Mouse (Mus musculus): ENCODE data around the gene Gprc5b.

Gene Gprc5b

DNA sequence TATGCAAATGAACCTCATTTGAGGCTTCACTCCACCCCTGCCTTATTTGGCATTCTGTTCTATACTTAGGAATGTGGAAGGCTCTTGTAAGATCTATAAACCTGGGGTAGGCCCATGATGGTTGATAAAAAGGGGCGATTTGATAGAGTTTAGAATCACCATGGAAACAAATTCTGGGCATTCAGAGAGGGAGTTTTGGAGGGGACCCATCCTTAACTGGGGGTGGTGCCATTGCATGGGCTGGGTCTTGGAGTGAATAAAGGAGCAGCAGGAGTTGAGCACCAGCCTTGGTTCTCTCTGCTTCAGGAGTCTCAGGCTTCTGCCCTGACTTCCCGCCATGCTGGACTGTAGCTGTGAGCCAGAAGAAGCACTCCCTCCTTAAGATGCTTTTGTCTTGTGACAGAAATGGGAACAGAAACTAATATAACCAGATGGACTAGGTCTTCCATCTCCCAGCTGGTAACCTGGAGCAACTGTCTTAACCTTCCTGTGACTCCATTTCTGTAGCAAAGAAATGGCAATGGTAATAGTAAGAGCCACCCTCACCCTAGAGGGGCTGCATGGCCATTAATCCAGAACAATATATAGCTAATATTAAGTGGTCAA, 46.2 kb downstream of the Gprc5b start:
- DNase-seq (ENCODE audit: low read depth): no peak

- no peak for DNase-seq (ENCODE audit: low read depth)
Measured at GRCm38 (mm10) chr7:118947241-118947640, 47.8 kb downstream of the Gprc5b start.

DNA sequence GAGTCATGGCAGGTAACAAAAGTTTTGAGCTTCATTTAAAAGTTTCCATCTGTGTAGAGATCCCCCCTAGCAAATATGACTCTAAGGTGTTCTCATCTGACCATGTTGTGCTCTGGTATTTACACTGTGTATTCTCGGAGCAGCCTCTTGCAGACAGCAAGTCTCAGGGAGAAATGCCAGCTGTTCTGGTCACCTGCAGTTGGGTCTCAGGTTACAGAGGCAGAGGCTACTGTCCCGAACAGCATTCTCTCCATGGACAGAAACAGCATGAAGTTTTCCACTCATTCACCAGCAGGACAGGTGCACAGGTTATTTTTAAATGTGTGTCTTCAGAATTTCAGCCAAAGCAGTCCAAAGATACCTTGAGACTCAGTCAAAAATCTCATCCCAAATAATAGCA, 50.1 kb downstream of the Gprc5b start:
- DNase-seq (ENCODE audit: low read depth): no peak

GRCm38 (mm10) chr7:118943170-118943569, 51.8 kb downstream of the Gprc5b start:
- DNase-seq (ENCODE audit: low read depth): no peak

GRCm38 (mm10) chr7:118942297-118942696, 52.7 kb downstream of the Gprc5b start:
- DNase-seq (ENCODE audit: low read depth): no peak

GRCm38 (mm10) chr7:118937469-118938387, 57.3 kb downstream of the Gprc5b start:
- no peak for DNase-seq (ENCODE audit: low read depth)

- DNase-seq (ENCODE audit: low read depth): no peak
Measured at GRCm38 (mm10) chr7:118936844-118937243, 58.2 kb downstream of the Gprc5b start.

DNA sequence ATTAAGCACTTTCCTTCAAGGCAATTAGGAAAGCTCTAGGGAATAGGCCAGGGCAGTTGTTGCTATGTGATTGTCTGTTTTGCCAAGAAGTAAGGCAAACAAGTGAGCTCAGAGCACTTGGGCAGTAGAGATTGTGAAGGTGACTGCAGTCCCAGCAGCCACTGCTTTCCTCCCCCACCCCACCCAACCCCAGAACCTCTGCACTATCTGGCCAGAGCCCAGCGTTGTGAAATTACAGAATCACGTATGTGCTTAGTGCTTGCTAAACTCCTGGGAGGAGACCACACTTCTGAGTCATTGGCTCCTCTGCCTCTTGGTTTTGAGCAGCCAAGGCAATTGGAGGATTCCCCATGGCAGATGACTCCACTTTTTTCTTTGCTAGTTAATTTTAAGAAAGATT, 59.7 kb downstream of the Gprc5b start:
- DNase-seq (ENCODE audit: low read depth): peak; percentile 83

DNA sequence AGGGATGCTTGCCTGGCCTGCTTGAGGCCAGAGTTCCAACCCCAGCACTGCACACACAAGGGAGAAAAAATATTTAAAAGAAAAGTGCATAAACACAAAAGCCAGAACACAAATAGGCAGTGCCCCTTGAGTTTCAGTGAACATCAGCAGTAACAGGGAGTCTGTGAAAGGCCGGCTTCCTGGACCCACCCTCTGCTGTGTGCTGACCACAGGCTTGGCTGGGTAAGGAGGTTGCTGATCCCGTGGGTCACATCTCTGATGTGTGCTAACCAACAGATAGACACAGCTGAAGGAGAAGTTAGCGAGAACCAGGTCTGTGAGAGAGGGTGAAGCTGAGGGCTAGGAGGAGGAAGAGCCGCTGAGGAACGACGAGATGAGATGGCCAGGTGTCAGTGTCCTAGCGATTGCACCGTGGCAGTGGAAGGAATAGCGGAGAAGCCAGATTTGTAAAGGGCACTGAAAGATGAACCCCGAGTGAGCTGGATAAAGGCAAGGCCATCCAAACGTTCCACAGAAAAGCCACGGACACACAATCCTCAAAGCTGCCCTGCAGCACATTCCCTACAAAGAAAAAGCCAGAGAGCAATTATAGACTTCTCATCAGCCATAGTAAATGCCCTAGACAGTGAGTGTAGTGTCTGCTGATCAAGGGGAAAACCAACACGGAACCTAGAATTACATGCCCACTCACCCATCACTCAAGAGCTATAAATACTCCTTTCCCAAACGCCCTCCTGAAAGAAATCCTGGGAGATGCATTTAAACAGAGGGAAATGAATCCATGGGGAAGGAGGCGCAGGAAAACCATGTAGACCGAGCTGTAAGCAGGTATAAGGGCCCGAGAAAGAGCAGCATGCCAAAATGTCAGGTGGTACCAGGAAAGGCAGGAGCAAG, 63.3 kb downstream of the Gprc5b start:
- DNase-seq (ENCODE audit: low read depth): no peak

DNA sequence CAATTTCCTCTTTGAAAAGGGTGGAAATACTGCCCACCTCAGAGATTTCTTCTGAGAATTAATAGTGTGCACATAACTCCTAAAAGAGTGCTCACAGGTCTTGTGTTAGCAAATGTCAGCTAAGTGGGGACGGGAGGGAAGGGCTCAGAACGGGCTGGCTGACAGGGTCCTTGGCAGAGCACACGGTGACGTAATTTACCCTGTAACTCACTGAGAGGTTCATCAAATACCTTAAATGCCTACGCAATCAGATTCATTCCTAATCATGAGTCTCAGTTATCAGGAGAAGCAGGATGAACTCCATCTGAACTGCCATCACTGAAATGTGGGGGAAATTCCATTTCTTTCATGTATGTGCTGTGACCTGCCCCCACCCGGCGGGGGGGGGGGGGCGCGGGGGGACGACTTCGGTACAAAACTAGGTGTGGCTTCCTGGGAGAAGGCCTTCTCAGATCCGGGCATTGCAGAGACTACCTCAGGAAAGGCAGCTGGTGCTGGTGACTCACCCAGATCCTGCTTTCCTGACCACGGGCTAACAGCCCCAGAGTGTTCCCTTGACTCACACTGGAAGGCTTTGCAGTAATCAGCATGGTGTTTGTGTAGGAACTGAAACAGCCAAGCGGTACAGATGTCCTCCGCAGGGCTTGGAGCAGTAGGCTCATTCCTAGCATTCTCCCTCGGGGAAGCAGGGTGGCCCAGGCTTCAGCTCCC, 65.3 kb downstream of the Gprc5b start:
- peak; percentile 91 for DNase-seq (ENCODE audit: low read depth)

DNA sequence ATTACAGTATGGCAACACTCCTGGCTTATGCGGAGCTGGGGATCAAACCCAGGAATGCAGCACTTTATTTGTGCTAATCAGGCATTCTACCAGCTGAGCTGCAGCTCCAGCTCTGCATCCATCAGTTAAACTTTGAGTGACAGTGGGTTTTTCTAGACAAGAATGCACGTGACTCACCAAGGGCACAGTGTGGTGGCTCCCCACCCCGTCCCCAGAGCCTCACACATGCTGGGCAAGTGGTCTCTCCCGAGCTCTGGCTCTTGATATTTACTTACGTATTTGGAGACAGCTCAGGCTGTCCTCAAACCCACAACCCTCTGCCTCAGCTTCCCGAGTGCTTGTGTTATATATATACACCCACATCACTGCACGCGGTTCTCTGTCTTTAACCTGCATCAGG, 66.1 kb downstream of the Gprc5b start:
- DNase-seq (ENCODE audit: low read depth): no peak

- no peak for DNase-seq (ENCODE audit: low read depth)
Measured at GRCm38 (mm10) chr7:118928316-118928715, 66.7 kb downstream of the Gprc5b start.

- DNase-seq (ENCODE audit: low read depth): no peak
Measured at GRCm38 (mm10) chr7:118927279-118927678, 67.7 kb downstream of the Gprc5b start.

- no peak for DNase-seq (ENCODE audit: low read depth)
Measured at GRCm38 (mm10) chr7:118926516-118927260, 68.3 kb downstream of the Gprc5b start.

GRCm38 (mm10) chr7:118925547-118925946, 69.5 kb downstream of the Gprc5b start:
- no peak for DNase-seq (ENCODE audit: low read depth)

DNA sequence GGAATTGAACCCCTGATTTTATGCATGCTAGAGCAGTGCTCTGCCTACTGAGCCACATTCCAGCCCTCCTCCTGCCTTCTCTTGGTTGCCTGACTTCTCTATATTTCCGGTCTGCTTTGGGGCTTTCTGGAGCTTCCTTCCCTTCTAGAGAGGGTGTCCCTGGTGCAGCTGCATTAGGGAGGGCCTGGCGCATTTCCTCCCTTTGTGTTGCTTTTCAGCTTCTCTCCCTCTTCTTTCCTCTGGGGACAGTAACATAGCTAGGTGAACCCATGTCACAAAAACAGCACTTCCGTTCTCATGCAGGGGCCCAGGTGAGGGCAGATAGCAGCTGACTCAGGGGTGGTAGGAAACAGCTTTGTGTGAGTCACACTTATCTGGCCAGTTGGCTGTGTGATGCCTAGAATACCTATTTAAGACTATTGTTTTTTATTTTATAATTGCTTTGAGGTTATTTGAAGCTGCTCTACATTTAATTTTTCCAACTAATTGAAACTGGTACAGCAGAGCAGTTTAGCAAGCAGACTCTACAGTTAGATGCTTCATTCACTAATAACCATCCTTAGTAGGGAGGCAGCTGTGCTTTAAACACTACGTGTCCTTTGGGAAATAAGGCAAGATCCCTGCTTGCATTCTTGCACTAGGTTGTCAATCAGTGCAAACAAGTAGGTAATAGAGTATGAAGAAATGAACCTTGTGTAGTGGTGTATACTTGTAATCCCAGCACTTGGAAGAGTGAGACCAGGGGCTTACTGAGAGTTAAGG, 72.4 kb downstream of the Gprc5b start:
- DNase-seq (ENCODE audit: low read depth): no peak
